Mouse (Mus musculus) gastrocnemius, adult 8-10 months (tissue): Measurements from ENCODE around the gene Nenf. TPM values are rescaled to one million over a fixed set of nuclear protein-coding genes. Genes with fewer than 3 reads are reported as not detected.

Source experiments
- DNase-seq, 2 experiments: peaks; one replicate each; pipeline ENCODE4 v3.0.0; 2022; ENCODE audit warnings: low spot score in 2 of 2
- total RNA-seq, 4 experiments: library from RNA; stranded (reverse); gene quantifications; 2 replicates each; pipeline ENCODE4 v1.2.4; 2022

Gene Nenf
- total RNA-seq, result 10 to 100 TPM; 58.2 to 77.0 (median 71.4) TPM

DNA sequence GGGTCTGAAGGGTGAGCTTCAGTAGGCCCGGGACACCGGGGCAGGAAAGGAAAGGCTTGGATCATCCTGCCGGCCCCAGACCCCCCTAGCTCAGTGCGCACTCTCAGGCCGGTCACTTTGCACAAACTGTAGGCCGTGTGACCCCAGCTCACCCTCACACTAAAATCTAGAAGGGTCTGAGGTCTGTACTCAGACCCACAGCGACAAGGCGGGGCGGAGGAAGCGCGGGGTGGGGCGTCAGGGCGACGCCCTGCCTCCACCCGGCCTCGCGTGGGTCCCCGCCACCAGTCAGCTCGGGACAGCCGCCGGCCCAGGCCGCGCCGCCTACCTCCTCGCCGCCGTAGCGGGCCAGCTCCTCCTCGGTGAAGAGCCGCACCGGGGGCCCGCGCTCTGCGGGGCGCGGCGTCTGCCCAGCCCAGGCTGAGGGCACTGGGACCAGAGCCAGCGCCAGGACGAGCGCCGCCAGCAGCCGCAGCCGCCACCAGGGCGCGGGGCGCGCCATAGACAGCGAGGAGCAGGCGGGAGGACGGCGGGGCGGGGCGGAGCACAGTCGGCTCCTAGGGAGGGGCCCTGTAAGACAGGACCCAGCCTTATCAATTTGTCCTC lies at the start of gene Nenf:
Gene Nenf, minus strand, starts transcription at position 604 of the 606 bp plus-strand sequence.
- DNase-seq, result peak; percentile 46 to 72

DNA sequence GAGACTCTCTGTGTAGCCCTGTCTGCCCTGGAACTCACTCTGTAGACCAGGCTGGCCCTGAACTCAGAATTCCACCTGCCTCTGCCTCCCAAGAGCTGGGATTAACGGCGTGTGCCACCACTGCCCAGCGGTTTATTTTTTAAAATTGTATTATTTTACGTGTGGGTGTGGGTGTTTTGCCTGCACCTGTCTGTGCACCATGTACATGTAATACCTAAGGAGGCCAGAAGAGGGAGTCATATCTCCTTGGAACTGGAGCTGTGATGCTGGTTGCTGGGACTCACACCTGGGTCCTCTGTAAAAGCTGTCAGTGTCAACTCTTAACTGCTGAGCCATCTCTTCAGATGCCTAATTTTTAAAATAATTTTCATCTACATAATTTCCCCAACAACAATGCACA lies 46.5 kb upstream of the Nenf start:
- no peak for DNase-seq

DNA sequence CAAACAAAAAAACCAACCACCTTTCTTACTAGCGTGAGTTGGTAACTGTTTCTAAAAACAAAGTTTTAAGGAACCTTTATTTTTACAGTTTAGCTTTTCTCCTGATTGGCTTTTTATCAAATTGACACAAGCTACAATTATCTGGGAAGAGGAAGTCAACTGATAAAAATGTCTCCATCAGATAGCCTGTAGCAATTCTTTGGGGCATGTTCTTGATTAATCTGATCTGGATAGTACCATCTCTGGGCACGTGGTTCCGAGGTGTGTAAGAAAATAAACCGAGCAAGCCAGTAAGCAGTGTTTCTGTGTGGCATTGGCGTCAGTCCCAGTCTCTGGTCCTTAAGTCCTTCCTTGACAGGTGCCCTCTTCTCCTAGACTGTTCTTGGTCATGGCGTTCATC lies 44.4 kb upstream of the Nenf start:
- no peak for DNase-seq

DNA sequence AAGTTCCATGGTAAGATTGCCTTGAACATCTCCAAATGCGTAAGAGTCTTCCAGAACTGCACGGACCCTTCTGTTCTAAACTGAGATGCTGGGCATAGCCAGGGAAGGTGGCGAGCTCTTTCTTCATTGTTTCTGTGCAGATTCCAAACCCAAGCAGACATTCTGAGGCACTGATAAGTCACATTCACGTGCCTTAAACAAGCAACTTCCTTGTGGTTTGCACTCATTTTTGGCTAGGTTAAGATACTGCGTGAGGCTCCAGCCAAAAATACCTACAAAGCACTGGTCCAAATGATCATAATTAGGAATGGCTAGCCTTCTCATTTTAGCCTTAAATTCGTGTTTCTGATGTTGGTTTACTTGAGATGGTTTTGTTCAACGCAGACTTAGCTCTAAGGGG lies 41.5 kb upstream of the Nenf start:
- DNase-seq, result no peak

DNA sequence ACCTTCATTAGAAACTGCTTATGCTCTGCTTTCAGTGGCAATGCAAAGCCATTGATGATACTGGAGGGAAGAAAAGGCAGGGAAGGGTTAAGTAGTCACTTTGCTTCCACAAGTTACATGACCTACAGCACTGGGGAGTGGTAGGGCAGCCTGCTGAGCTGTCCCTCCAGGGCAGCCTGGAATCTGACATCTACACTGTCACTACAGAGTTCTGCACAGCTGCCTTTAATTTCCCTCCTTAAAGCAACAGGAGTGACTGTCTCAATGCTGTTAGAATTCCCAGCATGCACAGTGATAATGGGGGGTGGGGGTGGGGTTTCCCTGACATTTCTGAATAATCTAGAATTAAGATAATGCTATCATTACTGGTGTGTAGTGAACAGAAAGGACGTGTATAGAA lies 38.9 kb upstream of the Nenf start:
- no peak for DNase-seq

DNA sequence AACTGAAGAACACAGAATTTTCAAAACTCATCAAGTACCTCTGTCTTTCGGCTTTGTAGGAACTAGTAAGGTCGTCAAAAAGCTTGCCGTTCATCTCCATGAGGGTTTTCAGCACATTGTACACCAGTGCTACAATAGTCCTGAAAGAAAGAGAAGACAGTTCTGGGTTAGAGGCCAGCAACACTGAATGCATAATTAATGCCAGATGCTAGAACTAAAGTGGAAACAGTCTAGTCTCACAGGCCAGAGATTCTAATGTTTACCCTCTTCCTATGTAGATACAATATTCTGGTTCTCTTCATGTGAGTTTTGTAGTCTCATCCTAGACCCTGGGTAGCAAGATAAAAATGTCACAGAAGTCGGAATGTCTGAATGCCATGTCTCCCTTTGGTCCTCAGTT lies 35.8 kb upstream of the Nenf start:
- no peak for DNase-seq

DNA sequence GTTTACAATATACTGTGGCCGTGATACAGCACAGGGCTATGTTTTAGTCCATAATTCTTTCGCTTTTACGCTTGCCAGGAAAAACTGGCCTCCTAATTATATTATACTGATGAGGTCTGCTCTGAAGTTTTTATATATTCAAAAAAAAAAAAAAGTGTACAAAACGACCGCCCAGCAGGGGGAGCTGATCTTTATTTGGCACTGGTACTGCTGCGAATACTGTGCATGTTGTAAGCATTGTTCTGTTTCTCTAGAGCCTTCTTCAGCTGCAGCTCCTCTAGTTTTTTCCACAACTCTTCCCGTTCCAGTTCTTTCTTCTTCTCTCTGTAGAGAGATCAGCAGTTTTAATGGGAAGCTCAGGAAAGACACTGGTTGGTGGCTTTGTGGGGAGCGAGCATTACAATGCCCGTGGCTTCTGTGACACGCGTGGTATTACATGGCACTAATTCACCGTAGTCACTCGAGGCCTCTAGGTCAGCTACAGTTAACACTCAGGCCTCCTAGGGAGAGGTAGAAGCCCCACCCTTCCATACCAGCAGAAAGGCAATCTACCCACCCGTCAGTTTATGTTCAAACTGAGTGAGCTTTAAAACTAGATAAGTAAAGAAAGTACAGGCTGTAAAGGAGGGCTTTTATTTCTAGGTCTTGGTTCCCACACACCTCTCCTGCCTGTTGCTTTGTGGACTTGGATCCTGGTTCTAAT lies 34.9 kb upstream of the Nenf start:
- no peak for DNase-seq

DNA sequence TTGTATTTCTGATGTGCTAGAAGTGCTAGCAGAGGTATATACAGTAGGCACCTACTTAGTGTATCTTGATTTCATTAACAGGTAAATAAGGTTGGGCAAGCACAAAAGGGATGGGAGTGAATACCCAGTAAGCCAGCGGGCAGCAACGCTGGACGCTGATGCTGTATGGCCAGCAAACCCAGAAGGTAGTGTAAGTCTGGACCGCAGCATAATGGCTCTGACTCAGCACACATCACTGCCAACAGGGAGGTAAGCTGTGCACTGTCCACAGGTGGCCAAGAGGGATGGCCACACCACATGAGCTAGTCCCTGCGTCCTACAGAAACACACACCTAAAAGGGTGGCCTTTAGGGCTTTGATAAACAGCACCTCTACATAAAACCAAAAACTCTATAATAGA lies 32.4 kb upstream of the Nenf start:
- DNase-seq, result no peak

DNA sequence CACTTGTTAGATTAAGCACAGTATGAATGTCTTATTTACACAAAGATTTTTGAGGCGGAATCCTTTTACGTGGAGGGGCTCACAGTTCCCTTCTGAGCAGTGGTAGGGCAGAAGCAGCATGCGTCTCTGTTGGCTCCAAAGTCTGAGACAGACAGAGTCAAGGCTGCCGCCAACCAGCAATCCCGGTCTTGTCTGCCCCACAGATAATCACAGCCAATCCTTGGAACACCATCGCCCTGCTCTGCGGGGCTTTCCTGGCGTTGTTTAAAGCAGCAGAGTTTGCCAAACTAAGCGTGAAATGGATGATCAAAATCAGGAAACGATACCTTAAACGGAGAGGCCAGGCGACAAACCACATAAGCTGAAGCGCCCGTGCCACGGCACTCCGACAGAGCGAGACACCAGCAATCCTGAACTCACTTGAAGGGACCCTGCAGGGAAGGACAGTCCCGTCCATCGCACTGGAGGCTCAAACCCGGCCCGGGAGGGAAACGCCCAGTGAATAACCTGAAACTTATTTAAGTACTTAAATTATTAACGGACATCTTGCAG lies 31.6 kb upstream of the Nenf start:
- DNase-seq, result no peak

DNA sequence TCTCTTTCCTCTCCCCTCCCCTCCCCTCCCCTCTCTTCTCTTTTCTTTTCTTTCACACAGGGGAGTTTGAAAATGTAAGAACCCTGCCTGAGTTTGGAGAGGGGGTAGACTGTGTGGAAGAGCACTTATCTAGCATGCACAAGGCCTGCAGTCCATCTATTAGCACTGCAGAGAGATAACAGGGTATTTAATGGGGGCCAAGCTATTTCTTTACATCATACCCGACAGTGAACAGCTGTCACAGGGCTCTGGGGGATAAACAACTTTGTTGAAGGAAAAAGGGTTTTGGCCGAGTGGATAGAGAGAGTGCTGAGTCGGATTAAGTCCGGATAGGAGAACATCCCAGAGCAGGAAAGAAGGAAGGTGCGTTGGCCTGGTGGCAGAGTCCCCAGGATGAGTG lies 31.0 kb upstream of the Nenf start:
- no peak for DNase-seq

DNA sequence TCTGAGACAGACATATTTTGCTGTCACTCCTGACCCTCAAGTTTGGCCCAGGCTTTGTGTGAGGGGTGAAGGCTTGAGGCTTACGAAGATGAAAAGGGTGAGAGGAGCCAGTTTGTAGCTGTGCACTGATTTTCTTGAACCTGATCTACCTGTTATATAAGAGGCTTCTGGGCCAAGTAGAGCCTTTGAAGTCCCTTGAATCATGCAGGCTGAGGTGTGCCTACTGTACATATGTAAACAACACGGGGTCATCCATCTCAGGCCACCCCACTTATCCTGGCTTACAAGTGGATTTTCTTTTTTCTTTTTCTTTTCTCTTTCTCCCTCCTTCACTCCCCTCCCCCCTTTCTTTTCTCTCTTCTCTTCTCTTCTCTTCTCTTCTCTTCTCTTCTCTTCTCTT lies 30.6 kb upstream of the Nenf start:
- no peak for DNase-seq

DNA sequence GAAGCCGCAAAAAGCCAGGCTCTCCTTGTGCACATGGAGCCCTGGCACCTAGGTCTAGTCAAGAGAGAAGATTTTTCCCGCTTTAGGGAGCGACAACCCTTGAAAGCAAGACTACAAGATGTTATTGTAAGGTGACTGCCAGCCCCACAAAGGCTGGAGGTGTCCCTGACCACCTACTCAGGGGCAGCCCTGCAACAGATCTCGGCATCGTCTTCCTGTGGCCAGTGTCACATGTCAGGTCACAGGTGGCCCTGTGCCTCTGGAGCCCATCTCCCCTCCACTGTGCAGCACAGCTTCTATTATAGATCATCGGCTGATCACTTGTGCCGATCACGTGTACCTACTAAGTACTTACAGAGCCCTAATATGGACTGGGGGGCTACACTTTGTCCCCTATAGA lies 29.6 kb upstream of the Nenf start:
- no peak for DNase-seq

DNA sequence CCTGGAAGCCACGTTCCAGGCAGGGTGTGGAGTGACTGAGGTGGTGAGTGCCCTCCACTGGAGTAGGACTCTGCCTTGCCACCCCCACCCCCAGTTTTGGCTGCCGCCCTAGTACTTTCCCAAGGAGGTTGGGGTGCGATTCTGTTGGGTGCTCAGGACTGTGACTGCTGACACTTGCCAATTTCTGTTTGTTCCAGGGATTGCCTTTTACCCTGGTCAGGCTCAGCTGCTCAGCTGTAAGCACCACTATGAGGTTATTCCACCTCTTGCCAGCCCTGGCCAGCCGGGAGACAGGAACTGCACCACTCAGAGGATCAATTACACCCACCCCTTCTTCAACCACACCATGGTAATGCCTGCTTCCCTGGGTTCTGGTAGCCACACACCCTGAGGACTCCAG lies 22.5 kb upstream of the Nenf start:
- DNase-seq, result no peak

DNA sequence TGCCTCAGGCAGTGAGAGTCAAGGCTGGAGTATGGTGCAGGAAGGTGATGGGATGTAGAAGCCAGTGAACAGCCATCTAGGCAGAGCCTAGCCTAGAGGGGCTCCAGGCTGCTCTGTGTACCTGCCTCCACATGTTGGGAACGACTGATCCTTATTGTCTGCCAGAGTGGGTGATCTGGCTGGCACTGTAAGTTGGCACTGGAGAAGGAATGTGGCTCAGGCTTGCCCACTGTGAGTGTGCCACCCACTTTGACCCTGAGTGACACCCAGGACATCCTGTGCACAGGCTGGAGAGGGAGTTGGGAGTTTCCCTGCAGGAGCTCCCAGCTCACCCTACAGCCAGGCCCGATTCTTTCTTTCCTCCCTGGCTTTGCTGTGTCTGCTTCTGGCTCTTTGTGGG lies 21.9 kb upstream of the Nenf start:
- DNase-seq, result no peak

DNA sequence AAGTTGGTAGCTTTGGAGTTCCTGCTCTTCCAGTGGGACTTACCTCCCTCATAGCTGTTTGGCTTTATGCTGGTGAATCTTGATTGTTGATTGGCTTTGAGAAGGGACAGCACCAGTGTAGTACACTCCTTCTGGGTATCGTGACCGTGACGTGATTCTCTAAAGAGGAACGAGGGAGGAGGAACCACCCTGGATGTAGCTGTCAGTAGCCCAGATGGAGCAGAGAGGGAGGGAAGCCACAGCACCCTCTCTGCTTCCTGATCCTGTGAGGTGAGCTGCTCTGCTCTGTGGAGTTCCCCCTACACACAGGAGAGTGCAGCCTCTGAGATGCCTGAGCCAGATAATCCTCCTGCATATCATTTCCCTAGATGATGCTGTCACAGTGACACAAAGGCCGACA lies 16.5 kb upstream of the Nenf start:
- DNase-seq, result no peak

DNA sequence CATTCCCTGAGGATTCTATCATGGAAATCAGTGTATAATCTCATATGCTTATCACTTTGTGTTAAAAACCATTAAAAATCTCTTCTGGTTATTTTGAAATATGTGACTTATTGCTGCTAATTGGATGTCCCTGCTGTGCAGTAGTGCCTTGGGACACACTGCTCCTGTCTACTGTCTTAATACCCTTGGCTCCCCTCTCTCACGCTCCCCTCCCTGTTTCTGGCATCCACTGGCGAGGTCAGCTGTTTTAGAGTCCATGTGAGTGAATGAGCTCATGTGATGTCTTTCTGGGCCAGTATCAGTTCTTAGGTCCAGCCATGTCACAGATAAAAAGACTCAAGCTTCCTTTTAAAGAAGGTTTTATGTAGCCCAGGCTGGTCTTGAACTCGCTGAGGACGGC lies 12.4 kb upstream of the Nenf start:
- DNase-seq, result no peak

DNA sequence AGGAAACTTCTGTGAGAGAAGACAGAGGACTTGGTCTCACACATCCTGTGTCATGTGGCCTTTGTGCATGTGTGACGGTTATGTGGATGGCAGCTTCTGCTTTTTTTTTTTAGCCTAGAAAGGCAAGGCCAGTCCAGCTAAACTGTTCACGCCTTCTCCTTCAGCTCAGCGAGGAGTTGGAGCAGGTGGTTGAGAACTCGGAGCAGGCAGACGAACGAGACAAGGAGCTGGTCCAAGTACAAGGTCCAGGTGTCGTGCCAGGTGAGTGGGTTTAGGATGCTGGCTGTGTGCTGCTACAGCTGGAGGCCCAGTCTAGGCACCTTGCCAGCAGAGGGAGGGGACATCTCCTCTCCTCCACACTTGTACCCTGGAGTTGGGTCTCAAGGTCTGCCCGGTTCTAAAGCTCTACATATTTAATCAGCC lies 10.0 kb upstream of the Nenf start:
- no peak for DNase-seq

DNA sequence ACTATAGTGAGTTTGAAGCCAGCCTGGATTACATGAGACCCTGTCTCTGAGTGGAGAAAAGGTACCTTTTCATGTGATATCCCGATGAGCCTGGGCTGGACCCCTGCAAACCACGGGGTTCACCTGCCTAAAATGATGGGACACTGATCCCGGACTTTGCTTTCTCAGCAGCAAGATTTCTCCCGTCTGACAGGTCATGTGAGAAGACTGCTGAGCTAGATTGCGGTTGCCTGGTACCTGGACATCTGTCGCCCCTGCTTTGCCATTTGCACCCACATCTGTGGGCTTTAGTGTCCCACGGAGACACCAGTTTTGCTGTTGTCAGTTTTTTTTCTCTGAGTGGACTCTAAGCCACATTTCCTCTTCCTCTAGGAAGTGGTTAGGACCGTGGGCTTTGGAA lies 9.3 kb upstream of the Nenf start:
- no peak for DNase-seq

DNA sequence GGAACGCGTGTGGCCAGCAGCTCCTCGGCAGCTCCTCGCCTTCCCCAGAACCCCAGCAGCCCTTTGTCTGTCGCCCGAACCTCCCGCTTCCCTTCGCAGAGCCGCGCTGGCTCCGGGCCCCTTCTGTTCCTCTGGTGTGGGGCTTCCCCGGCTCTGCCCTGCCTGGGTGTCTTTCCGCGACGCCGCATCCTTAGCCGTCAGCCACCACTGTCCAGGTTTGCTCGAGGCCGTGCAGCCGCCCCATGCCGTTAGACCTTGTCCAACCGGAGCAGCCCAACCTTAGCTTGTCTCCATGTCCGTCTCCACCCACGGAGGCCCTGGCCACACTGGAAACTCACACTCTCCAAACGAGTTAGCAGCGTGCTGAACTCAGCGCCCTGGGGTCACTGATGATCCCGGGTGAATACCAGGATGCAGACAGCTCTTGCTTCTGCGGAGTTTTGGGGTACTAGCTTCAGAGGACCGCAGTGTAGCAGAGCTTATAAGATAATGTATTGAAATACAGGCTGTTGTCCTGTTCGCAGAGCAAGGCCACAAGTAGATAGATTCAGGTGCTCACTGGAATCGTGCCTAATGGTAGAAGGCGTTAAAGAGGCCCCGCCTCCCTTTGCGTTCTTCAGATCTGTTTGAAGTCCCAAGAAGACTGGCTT lies 8.4 kb upstream of the Nenf start:
- no peak for DNase-seq

DNA sequence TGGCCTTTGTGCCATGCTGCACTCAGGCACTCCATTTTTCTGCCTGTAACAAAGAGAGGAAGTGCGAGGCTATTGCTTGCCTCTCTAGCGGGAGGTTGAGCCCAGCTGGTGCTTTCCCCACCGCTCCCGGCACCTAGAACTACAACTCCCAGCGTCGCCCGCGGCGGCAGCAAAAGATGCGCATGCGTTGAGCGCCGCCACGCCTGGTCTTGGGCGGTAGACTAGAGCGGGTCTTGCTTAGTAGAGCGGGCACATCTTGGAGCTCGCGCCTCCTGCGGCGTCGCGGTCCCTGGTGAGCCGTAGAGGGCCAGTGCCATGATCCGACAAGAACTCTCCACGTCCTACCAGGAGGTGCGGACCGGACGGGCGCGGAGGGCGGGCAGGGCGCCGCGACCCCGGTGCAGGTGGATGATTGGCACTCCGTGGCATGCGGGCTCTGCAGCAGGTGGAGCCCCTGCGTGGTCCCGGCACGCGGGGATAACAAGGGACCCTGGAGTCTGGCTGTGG lies 7.8 kb upstream of the Nenf start, which contains the start of gene Tmem206:
Gene Tmem206, plus strand, starts transcription at position 187 of the 507 bp plus-strand sequence.
- DNase-seq, result peak; percentile 82 to 90

DNA sequence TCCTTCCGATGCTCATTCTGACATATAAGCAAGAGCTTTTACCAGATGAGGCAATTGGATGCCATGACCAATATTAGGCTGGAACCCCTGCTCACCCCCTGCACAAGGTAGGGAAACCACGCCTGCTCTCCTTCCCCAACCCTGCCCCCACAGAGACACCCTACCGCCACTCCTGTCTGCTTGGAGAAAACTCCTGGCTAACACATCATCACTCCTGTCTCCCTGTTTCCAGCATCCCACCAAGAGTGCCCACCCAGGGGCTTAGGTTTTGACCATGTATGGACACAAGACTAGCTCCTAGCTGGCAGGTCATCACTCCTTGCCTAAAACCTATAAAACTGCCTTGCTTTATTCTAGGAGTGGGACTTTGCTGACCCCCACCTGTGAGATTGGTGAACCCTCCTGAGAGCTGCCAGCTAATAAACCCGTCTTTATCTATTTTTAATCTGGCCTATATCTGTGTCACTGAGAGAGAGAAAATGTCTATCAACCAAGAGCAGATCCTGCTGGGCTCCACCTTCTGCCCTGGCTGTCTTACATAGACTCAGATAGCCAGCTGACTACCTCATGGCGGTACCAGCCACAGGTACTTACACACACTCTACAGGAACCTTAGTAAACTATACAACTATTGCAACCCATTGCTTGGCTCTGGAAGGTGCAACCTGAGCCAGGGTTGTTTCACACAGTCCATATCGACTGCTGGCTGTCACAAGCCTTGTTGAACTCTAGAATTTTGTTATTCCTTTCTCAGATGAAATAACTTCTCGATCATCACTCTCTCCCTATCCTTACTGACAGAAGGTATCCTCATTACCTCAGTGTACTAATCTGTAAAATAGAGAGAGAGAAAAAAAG lies 7.0 kb upstream of the Nenf start:
- no peak for DNase-seq
